Mouse (Mus musculus) neural tube, embryonic 15.5 days (tissue): ENCODE data around the gene Rpp25l. TPM values are rescaled to one million over a fixed set of nuclear protein-coding genes. Genes with fewer than 3 reads are reported as not detected.

Source experiments
- ATAC-seq: fragments of 200-750 bp; cut with Nextera tagmentation; 2 replicates; pipeline ENCODE4 v1.8.0; 2017; ENCODE audit warnings: mild to moderate bottlenecking, moderate TSS enrichment, moderate library complexity; ENCODE audit not compliant: low FRiP score
- H3K27ac ChIP-seq: fragments of 300-500 bp; sonication (generic); replicated peaks from 2 replicates; pipeline ENCODE4 v1.5.1; 2015; ENCODE audit warnings: mild to moderate bottlenecking, inconsistent platforms
- H3K27me3 ChIP-seq: fragments of 300-500 bp; sonication (generic); replicated peaks from 2 replicates; pipeline ENCODE4 v1.6.1; 2015; ENCODE audit warnings: inconsistent platforms
- H3K36me3 ChIP-seq: fragments of 300-500 bp; sonication (generic); 2 replicates; pipeline ENCODE4 v1.6.1; 2015; ENCODE audit warnings: inconsistent platforms
- H3K4me1 ChIP-seq: fragments of 300-500 bp; sonication (generic); 2 replicates; pipeline ENCODE4 v1.6.1; 2015; ENCODE audit warnings: inconsistent platforms
- H3K4me2 ChIP-seq: fragments of 300-500 bp; sonication (generic); 2 replicates; pipeline ENCODE4 v1.6.1; 2015; ENCODE audit warnings: inconsistent platforms, mild to moderate bottlenecking, moderate library complexity
- H3K4me3 ChIP-seq: fragments of 300-500 bp; sonication (generic); replicated peaks from 2 replicates; pipeline ENCODE4 v1.5.1; 2015; ENCODE audit warnings: mild to moderate bottlenecking, inconsistent platforms
- H3K9ac ChIP-seq: fragments of 300-500 bp; sonication (generic); replicated peaks from 2 replicates; pipeline ENCODE4 v1.6.1; 2015; ENCODE audit warnings: mild to moderate bottlenecking, inconsistent platforms
- H3K9me3 ChIP-seq: fragments of 300-500 bp; sonication (generic); replicated peaks from 2 replicates; pipeline ENCODE4 v1.6.1; 2016; ENCODE audit warnings: inconsistent platforms
- WGBS: fragments of 180-500 bp; shearing (Covaris S2); methylation state at CpG from one replicate; pipeline ENCODE4 v1.1.7; 2015; ENCODE audit warnings: mixed read lengths; 5-methylcytosine and 5-hydroxymethylcytosine counted together
- polyA plus RNA-seq: library from polyadenylated mRNA; unstranded; fragments of >200 nt; fragmentation: Nextera tagmentation; extraction: Ambion mirVana; gene quantifications from 2 replicates; pipeline ENCODE4 v1.2.1, GENCODE M21; 2015

The Rpp25l gene
- polyA plus RNA-seq, 1 experiment from 2014 or later = 59.3 TPM

DNA sequence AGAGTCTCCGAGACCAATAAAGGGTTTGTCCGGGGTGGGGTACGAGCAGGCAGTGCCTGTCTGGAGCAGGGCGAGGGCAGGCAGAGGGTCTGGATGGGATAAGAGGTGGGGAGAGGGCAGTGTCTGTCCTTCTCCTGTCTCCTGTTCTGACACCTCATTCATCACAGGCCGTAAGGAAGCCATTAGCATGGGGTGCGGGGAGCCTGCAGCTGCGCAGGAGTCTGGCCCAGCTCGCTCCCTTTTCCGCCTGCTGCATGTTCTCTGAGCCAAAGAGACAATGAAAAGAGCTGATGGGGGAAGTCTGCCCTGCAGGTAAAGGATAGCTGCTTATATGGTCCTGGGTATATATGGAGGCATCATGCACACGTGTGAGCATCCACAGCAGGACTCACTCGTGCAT lies 50.6 kb downstream of the Rpp25l start:
- no peak for ATAC-seq
- H3K4me1 ChIP-seq = peaks cover 46% of the 10 kb centered on the region
- WGBS = 57% methylated on average over 11 of the region's 11 CpGs
- H3K9ac ChIP-seq = no peak overlapping the region
- no peaks in the 10 kb centered on the region for H3K9me3 ChIP-seq
- H3K4me2 ChIP-seq = no peak overlapping the region
- H3K4me3 ChIP-seq = no peak overlapping the region
- no peaks in the 10 kb centered on the region for H3K27me3 ChIP-seq
- no peak overlapping the region for H3K27ac ChIP-seq
- no peaks in the 10 kb centered on the region for H3K36me3 ChIP-seq

Other genes starting within 250 kb of the Rpp25l start
- 2.4 and 3.0 TPM in 2 replicates for gene Kif24, start 248.6 kb downstream of the Rpp25l start, polyA plus RNA-seq
- 62.8 and 71.6 TPM in 2 replicates for gene Nudt2, start 248.4 kb downstream of the Rpp25l start, polyA plus RNA-seq
- gene AI464131, start 210.5 kb downstream of the Rpp25l start, polyA plus RNA-seq = 7.8 and 8.3 TPM in 2 replicates
- gene 1110017D15Rik, start 196.2 kb downstream of the Rpp25l start, polyA plus RNA-seq = 8.6 and 10.1 TPM in 2 replicates
- gene Fam219a, start 144.0 kb downstream of the Rpp25l start, polyA plus RNA-seq = 15.2 and 17.9 TPM in 2 replicates
- 2.1 and 2.5 TPM in 2 replicates for gene Dnaic1, start 143.8 kb downstream of the Rpp25l start, polyA plus RNA-seq
- 89.8 and 111 TPM in 2 replicates for gene Enho, start 73.2 kb downstream of the Rpp25l start, polyA plus RNA-seq
- 23.1 and 27.2 TPM in 2 replicates for gene Cntfr, start 16.4 kb downstream of the Rpp25l start, polyA plus RNA-seq
- gene Il11ra1, start 13.5 kb downstream of the Rpp25l start, polyA plus RNA-seq = 52.6 and 56.6 TPM in 2 replicates
- 271 and 320 TPM in 2 replicates for gene Dctn3, start 9.6 kb upstream of the Rpp25l start, polyA plus RNA-seq
- 1.1 and 1.6 TPM in 2 replicates for gene Arid3c, start 17.6 kb upstream of the Rpp25l start, polyA plus RNA-seq
- gene Galt, start 41.7 kb upstream of the Rpp25l start, polyA plus RNA-seq = 48.4 and 54.8 TPM in 2 replicates
- gene Sigmar1, start 42.6 kb upstream of the Rpp25l start, polyA plus RNA-seq = 92.1 and 97.3 TPM in 2 replicates
- gene Ccl27a, start 60.7 kb upstream of the Rpp25l start, polyA plus RNA-seq = 213 and 281 TPM in 2 replicates
- 4.0 TPM in 1 of 2 replicates, not detected in the other for gene Gm21541, start 190.1 kb upstream of the Rpp25l start, polyA plus RNA-seq
- 10.5 and 11.7 TPM in 2 replicates for gene Gm20878, start 228.0 kb upstream of the Rpp25l start, polyA plus RNA-seq